Mouse (Mus musculus): ENCODE data around the gene Tfam. TPM values are rescaled to one million over a fixed set of nuclear protein-coding genes. Genes with fewer than 3 reads are reported as not detected.

Gene Tfam
- polyA plus RNA-seq, 1 experiment from 2014 or later = 75.8 TPM

DNA sequence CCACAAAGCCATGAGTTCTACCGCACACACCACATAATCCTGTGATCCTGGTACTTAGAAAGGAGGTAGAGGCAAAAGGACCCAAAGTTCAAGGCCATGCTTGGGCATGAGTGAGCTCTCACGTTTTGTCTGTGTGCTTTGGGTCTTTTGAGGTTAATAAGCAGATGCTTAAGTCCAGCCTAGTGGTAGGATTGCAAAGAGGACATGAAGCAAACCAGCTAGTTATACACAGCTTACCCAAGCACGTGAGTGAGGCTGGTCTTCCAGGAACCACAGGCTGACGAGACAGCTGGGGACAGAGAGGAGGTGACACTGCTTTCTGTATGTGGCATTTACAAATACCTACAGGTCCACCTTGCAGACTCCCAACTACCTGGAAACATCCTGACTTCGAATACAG, 14.3 kb upstream of the Tfam start:
- Histone ChIP-seq H3K27me3 (no peaks in the 10 kb centered on the region), H3K4me1 (no peaks in the 10 kb centered on the region), H3K9me3 (replicated peaks) (no peaks in the 10 kb centered on the region), H3K4me2 (no peak overlapping the region), H3K36me3 (ENCODE audit: poor library complexity, severe bottlenecking) (peaks cover 26% of the 10 kb centered on the region), H3K4me3 (no peak overlapping the region), H3K9ac (no peak overlapping the region), H3K27ac (no peak overlapping the region)
- 83% methylated on average over 5 of the region's 5 CpGs for WGBS
- peak; percentile 45; the same call in 1 of the 2 replicates for ATAC-seq

DNA sequence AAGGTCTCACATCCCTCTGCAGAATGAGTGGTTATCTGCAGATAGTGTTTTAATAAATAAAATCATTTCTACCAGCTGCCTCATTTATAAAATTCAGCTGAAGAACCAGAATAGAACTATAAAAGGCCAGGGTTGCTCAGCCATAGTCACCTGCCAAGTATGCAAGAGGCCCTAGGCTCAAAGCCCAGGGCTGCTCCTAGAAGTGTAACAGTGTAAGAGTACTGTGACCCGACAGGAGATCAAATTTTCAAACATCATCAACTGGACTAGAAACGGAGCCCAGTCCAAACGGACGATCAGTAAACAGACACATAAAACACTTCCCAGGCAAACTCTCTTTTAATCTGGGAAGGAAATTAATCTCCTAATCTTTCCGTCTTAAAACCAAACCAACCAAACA, 13.8 kb upstream of the Tfam start:
- Histone ChIP-seq H3K4me3 (no peak overlapping the region), H3K9me3 (replicated peaks) (no peaks in the 10 kb centered on the region), H3K4me2 (no peak overlapping the region), H3K4me1 (no peaks in the 10 kb centered on the region), H3K27ac (no peak overlapping the region), H3K36me3 (ENCODE audit: poor library complexity, severe bottlenecking) (peaks cover 21% of the 10 kb centered on the region), H3K27me3 (no peaks in the 10 kb centered on the region), H3K9ac (no peak overlapping the region)
- ATAC-seq = no peak
- 90% methylated on average over 5 of the region's 5 CpGs for WGBS

DNA sequence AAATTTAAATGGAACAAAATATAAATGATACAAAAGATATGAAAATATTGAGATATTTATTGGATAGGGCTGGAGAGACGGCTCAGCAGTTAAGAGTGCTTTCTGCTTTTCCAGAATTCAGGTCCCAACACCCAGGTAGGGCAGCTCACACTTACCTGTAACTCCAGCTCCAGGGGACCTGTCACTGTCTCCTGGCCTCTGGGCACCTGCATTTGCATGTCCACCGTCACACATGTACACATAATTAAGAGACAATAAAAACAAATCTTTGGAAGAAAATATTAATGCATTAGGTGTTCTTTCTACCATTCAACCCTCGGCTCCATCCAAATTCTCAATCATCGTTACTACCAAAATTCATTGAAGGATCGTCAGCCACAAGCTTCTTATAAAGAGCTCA, 13.2 kb upstream of the Tfam start:
- H3K27me3 ChIP-seq = no peaks in the 10 kb centered on the region
- H3K4me3 ChIP-seq = no peak overlapping the region
- H3K4me2 ChIP-seq = no peak overlapping the region
- no peaks in the 10 kb centered on the region for H3K4me1 ChIP-seq
- H3K36me3 ChIP-seq (ENCODE audit: poor library complexity, severe bottlenecking) = peaks cover 17% of the 10 kb centered on the region
- ATAC-seq = no peak
- WGBS = 92% methylated on average over 5 of the region's 5 CpGs
- no peak overlapping the region for H3K27ac ChIP-seq
- no peaks in the 10 kb centered on the region for H3K9me3 ChIP-seq (replicated peaks)
- no peak overlapping the region for H3K9ac ChIP-seq

DNA sequence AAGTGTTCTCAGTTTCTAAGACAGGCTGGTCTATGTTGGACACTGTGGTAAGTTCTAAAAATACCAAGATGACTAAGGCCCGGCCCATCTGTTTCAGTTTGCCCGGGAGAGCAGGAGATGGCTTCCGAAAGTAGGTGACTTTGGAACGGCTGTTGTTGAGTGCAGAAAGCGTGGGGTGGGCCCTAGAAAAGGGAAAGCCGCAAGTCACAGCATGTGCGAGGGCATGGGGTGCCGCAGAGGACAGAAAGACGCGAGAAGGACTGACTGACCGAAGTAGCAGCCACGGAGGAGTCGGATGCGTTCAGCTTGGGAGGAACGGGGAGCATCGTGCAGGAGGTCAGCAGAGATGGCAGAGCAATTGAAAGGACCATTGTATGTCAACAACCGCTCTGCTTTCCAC, 12.4 kb upstream of the Tfam start:
- Histone ChIP-seq H3K4me2 (no peak overlapping the region), H3K4me1 (no peaks in the 10 kb centered on the region), H3K4me3 (no peak overlapping the region), H3K9me3 (replicated peaks) (no peaks in the 10 kb centered on the region), H3K27ac (no peak overlapping the region), H3K27me3 (no peaks in the 10 kb centered on the region), H3K36me3 (ENCODE audit: poor library complexity, severe bottlenecking) (peaks cover 13% of the 10 kb centered on the region), H3K9ac (no peak overlapping the region)
- ATAC-seq = no peak
- WGBS = 90% methylated on average over 17 of the region's 17 CpGs

DNA sequence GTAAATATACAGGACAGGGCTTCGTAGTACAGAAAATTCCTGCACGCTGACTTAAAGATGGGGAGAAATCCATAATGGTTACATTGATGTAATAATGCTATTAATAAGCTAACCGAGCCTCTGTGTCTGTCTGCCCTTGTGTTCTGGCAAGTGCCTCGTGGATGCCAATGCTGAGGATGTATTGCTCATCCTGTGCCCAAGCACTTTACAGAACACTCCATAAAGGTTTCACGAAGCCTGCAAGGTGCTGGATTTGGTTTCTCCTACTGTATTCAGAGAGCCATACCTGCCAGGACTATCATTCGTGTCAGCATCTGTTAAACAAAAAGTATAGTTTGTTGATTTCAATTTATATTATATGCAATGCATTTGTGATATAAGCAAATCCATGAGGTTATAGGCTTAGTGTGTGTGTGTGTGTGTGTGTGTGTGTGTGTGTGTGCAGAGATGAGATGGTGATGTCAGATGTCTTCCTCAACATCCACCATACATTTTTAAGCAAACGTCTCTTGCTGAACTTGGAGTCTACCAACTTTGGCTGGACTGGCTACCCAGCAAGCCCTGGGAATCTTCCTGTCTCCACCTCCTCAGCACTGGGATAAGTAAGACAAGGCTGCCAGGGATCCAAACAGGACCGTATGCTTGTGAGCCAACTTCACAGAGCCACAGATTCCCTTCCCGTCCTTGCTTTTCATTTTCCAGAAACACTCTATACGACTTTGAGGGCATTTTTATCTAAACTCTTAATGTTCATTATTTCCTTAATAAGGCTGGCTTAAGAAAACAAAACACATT, 11.2 kb upstream of the Tfam start:
- no peak overlapping the region for H3K27ac ChIP-seq
- H3K4me3 ChIP-seq = no peak overlapping the region
- peaks cover 4% of the 10 kb centered on the region for H3K36me3 ChIP-seq (ENCODE audit: poor library complexity, severe bottlenecking)
- H3K4me1 ChIP-seq = no peaks in the 10 kb centered on the region
- no peak for ATAC-seq
- WGBS = 83% methylated on average over 10 of the region's 10 CpGs
- no peaks in the 10 kb centered on the region for H3K27me3 ChIP-seq
- H3K9me3 ChIP-seq (replicated peaks) = no peaks in the 10 kb centered on the region
- H3K9ac ChIP-seq = no peak overlapping the region
- no peak overlapping the region for H3K4me2 ChIP-seq

DNA sequence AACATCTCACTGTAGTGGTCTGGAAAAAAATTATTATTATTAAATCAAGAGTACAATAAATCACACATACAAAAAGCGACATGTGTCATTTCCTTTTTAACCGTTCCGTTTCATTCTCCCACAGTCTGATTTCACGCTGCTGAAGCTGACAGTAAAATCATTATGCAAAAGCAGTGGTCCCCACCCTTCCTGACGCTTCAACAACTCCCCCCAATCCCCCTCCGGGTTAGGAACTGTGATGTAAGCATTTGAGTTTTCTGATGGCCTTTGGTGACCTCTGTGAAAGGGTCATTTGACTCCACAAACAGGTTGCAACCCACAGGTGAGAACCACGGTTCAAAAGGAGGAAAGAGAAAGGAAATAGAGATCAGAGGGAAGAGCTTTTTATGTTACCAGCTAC, 8.9 kb upstream of the Tfam start:
- Histone ChIP-seq H3K27me3 (no peaks in the 10 kb centered on the region), H3K36me3 (ENCODE audit: poor library complexity, severe bottlenecking) (no peaks in the 10 kb centered on the region), H3K4me1 (no peaks in the 10 kb centered on the region), H3K9me3 (replicated peaks) (no peaks in the 10 kb centered on the region), H3K4me2 (no peak overlapping the region), H3K4me3 (no peak overlapping the region), H3K9ac (no peak overlapping the region), H3K27ac (no peak overlapping the region)
- no peak for ATAC-seq
- 74% methylated on average over 7 of the region's 7 CpGs for WGBS

DNA sequence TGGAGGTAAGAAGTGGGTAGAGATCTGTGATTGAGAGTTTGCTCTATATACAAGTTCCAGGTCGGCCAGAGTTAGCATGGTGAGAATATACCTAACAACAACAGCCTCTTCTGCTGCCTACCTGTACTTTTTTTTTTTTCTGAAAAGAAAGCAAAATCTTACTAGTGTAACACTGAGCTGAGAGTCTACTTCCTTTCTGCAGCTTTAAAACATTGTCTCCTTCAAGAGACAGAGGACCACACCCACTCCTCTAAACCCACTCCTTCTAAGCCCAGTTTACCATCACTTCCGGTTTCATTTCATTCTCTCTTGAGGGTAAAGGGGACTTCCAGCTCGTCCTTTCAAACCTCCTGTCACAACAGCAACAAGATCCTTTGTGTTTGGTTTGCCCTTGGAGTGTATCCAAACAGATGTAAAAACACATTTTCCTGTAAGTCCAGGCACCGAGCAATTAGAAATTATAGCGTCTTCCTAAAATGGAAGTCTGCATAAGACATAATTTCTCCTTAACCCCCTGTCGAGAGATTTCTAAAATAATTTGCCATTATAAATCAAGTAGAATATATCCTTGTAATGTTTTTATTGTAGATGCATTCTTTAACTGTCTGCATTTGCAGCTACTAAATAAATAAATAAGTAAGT, 1.5 kb upstream of the Tfam start:
- H3K9me3 ChIP-seq (replicated peaks) = no peaks in the 10 kb centered on the region
- H3K4me2 ChIP-seq = no peak overlapping the region
- H3K4me1 ChIP-seq = peaks cover 9% of the 10 kb centered on the region
- no peak overlapping the region for H3K27ac ChIP-seq
- ATAC-seq = no peak
- H3K27me3 ChIP-seq = no peaks in the 10 kb centered on the region
- peaks cover 8% of the 10 kb centered on the region for H3K36me3 ChIP-seq (ENCODE audit: poor library complexity, severe bottlenecking)
- H3K9ac ChIP-seq = no peak overlapping the region
- no peak overlapping the region for H3K4me3 ChIP-seq
- 65% methylated on average over 6 of the region's 6 CpGs for WGBS

DNA sequence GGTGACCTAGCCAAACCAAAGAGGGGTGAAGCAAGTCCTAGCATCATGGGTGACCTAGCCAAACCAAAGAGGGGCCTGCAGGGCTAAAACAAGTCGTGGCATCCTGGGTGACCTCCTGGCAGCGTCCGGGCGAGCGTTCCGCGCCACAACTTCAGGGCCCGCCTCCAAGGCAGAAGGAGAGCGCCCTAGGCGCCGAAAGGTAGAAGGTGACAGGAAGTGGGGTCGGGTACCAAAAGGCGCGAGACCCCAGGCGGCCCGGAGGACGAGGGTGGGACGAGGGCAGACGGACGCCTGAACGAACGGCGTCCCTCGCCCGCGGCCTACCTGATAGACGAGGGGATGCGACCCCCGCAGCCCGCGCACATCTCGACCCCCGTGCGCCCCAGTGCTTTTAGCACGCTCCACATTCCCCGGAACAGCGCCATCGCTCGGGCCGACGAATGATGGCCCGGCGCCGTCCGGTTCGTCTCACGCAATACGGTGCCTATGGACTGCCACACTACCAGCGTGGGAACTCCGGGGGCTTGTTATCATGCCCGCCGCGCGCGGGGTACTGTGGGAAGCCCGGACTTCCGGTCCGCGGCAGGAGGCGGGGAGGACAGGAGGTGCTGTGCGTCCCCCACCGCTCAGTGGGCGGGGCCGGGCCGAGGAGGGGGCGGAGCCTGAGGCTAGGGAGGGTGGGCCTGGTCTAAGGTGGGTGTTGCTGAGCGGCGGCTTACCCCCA, 402 bp downstream of the Tfam start:
- Histone ChIP-seq H3K9ac (peak overlapping the region; percentile 94), H3K4me1 (peaks cover 9% of the 10 kb centered on the region), H3K4me2 (peak overlapping the region; percentile 81), H3K27me3 (no peaks in the 10 kb centered on the region), H3K9me3 (replicated peaks) (no peaks in the 10 kb centered on the region), H3K27ac (peak overlapping the region; percentile 51), H3K36me3 (ENCODE audit: poor library complexity, severe bottlenecking) (peaks cover 26% of the 10 kb centered on the region), H3K4me3 (peak overlapping the region; percentile 90)
- ATAC-seq = peak; percentile 99
- 1% methylated on average over 63 of the region's 68 CpGs for WGBS

DNA sequence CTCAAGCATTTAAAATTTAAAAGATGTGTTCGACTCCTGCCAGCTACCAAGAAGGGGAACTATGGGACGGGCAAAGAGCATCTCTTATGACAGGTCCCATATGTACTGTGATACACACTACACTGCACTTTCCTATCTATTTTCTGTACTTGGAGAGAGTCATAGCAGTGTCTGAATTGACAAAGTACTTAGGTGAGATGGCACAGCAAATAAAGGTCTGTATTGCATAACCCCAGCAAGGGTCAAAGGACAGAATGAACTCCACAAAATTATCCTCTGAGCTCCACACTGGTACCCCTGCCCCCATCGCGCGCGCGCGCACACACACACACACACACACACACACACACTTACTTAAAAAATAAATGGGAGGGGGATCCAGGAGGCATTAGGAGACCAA, 4.0 kb downstream of the Tfam start:
- Histone ChIP-seq H3K9ac (no peak overlapping the region), H3K4me3 (no peak overlapping the region), H3K36me3 (ENCODE audit: poor library complexity, severe bottlenecking) (peaks cover 53% of the 10 kb centered on the region), H3K9me3 (replicated peaks) (no peaks in the 10 kb centered on the region), H3K27me3 (no peaks in the 10 kb centered on the region), H3K4me2 (no peak overlapping the region), H3K27ac (no peak overlapping the region), H3K4me1 (peaks cover 9% of the 10 kb centered on the region)
- no peak for ATAC-seq
- WGBS = 95% methylated on average over 8 of the region's 8 CpGs

DNA sequence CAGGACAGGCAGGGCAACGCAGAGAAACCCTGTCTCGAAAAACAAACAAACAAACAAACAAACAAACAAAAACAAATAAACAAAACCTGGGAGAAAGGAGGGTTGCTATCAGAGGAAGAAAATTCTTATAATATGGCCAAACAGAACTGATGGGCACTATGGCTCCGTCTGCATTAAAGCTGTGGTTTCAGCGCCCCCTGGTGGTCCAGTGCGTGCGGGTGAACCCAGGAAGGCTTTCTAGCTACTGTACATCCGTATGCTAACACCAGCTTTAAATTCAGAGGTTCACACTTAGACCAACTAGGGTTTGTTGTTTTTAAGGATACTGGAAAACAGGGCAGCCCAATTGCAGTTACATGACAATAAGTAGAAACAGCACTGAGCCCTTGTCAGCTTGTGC, 12.2 kb downstream of the Tfam start:
- H3K4me3 ChIP-seq = no peak overlapping the region
- H3K27ac ChIP-seq = no peak overlapping the region
- no peaks in the 10 kb centered on the region; the same call in 1 of the 2 replicates for H3K9me3 ChIP-seq (replicated peaks)
- H3K4me2 ChIP-seq = no peak overlapping the region
- H3K27me3 ChIP-seq = no peaks in the 10 kb centered on the region
- H3K4me1 ChIP-seq = peaks cover 12% of the 10 kb centered on the region; the same call in 1 of the 2 replicates
- H3K36me3 ChIP-seq (ENCODE audit: poor library complexity, severe bottlenecking) = peaks cover 68% of the 10 kb centered on the region
- peak; percentile 39; the same call in 1 of the 2 replicates for ATAC-seq
- WGBS = 40% methylated on average over 7 of the region's 7 CpGs
- H3K9ac ChIP-seq = no peak overlapping the region

DNA sequence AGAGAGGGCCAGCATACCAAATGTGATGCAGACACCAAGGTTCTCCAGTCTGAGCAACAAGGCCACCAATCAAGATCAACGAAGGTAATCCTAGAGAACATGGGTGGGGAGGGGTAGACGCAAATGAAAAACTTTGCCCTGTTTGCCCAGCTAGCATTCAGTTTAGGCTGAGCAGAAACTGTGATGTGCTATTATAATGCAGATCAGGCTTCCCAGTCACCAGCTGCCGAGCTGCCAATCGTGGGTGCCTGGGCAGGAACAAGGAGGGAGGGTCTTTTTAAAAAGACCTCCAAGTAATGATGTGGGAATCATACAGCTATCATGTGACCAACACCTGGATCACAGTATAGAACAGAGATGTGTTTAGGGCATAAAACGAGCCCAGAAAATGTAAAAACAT, 15.0 kb downstream of the Tfam start:
- ATAC-seq = peak; percentile 57; the same call in 1 of the 2 replicates
- Histone ChIP-seq H3K36me3 (ENCODE audit: poor library complexity, severe bottlenecking) (peaks cover 42% of the 10 kb centered on the region), H3K27ac (peak overlapping the region; percentile 75), H3K4me1 (peaks cover 16% of the 10 kb centered on the region; the same call in 1 of the 2 replicates), H3K9me3 (replicated peaks) (no peaks in the 10 kb centered on the region; the same call in 1 of the 2 replicates), H3K9ac (no peak overlapping the region), H3K27me3 (no peaks in the 10 kb centered on the region), H3K4me2 (0 out of 2 replicates have a peak overlapping the region, but pooled peaks have one; percentile 10), H3K4me3 (no peak overlapping the region)
- WGBS = 35% methylated on average over 5 of the region's 5 CpGs

DNA sequence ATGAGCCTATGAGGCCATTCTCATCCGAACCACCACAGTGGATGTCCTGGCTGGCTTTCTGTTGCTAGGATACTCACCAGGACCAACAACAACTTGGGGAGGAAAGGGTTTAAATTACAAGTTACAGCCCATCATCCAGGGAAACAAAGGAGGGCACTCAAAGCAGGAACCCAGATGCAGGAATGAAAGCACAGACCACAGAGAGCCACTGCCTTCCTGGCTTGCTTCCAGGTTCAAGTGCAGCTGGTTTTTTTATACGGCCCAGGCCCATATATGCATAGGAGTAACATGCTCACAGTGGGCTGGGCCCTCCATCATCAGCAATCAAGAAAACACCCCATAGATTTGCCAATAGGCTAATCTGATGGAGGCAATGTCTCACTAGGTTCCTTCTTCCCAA, 15.4 kb downstream of the Tfam start:
- ATAC-seq = peak; percentile 69
- H3K4me2 ChIP-seq = 0 out of 2 replicates have a peak overlapping the region, but pooled peaks have one; percentile 10
- no peaks in the 10 kb centered on the region for H3K27me3 ChIP-seq
- WGBS = 55% methylated on average over 2 of the region's 2 CpGs
- no peaks in the 10 kb centered on the region; the same call in 1 of the 2 replicates for H3K9me3 ChIP-seq (replicated peaks)
- H3K9ac ChIP-seq = no peak overlapping the region
- no peak overlapping the region for H3K4me3 ChIP-seq
- H3K4me1 ChIP-seq = peaks cover 16% of the 10 kb centered on the region; the same call in 1 of the 2 replicates
- peaks cover 39% of the 10 kb centered on the region for H3K36me3 ChIP-seq (ENCODE audit: poor library complexity, severe bottlenecking)
- peak overlapping the region; percentile 75 for H3K27ac ChIP-seq
